Mouse (Mus musculus): Measurements from ENCODE around the gene Ikzf2. TPM values are rescaled to one million over a fixed set of nuclear protein-coding genes. Genes with fewer than 3 reads are reported as not detected.

The Ikzf2 gene
- total and polyA plus RNA-seq, 2 experiments from 2014 or later: 0.94 to 4.0 TPM

GRCm38 (mm10) chr1:69493309-69494047 is 193.6 kb downstream of the Ikzf2 start:
- Histone ChIP-seq H3K36me3 (ENCODE audit: insufficient read depth, low read length) (no peaks in the 10 kb centered on the region), H3K9ac (replicated peaks; ENCODE audit: low read length) (no peak overlapping the region), H3K4me3 (ENCODE audit: low read length) (no peak overlapping the region), H3K27me3 (ENCODE audit: insufficient read depth, low read length) (no peaks in the 10 kb centered on the region), H3K27ac (no peak overlapping the region), H3K4me1 (ENCODE audit: insufficient read depth, low read length) (no peaks in the 10 kb centered on the region), H3K4me2 (ENCODE audit: low read depth, low read length) (no peak overlapping the region), H3K9me3 (ENCODE audit: low read length) (no peaks in the 10 kb centered on the region)
- ATAC-seq (no peak), DNase-seq (ENCODE audit: low spot score) (no peak)
- no peak for TF ChIP-seq CTCF (IDR thresholded peaks at IDR 0.05; ENCODE audit: low read depth)
- WGBS: 84% methylated on average over 11 of the region's 11 CpGs

GRCm38 (mm10) chr1:69492013-69492412 is 195.0 kb downstream of the Ikzf2 start:
- Histone ChIP-seq H3K36me3 (ENCODE audit: insufficient read depth, low read length) (no peaks in the 10 kb centered on the region), H3K27ac (no peak overlapping the region), H3K27me3 (ENCODE audit: insufficient read depth, low read length) (no peaks in the 10 kb centered on the region), H3K4me3 (ENCODE audit: low read length) (no peak overlapping the region), H3K4me2 (ENCODE audit: low read depth, low read length) (no peak overlapping the region), H3K9ac (replicated peaks; ENCODE audit: low read length) (no peak overlapping the region), H3K4me1 (ENCODE audit: insufficient read depth, low read length) (no peaks in the 10 kb centered on the region), H3K9me3 (ENCODE audit: low read length) (no peaks in the 10 kb centered on the region)
- 92% methylated on average over 4 of the region's 4 CpGs for WGBS
- ATAC-seq (no peak), DNase-seq (ENCODE audit: low spot score) (no peak)
- no peak for TF ChIP-seq CTCF (IDR thresholded peaks at IDR 0.05; ENCODE audit: low read depth)

- DNase-seq (ENCODE audit: low spot score): no peak
- no peak for ATAC-seq
- TF ChIP-seq CTCF (IDR thresholded peaks at IDR 0.05; ENCODE audit: low read depth): no peak
- Histone ChIP-seq H3K36me3 (ENCODE audit: insufficient read depth, low read length) (no peaks in the 10 kb centered on the region), H3K4me1 (ENCODE audit: insufficient read depth, low read length) (no peaks in the 10 kb centered on the region), H3K9ac (replicated peaks; ENCODE audit: low read length) (no peak overlapping the region), H3K4me2 (ENCODE audit: low read depth, low read length) (no peak overlapping the region), H3K27ac (no peak overlapping the region), H3K27me3 (ENCODE audit: insufficient read depth, low read length) (no peaks in the 10 kb centered on the region), H3K9me3 (ENCODE audit: low read length) (no peaks in the 10 kb centered on the region), H3K4me3 (ENCODE audit: low read length) (no peak overlapping the region)
- 70% methylated on average over 7 of the region's 7 CpGs for WGBS
Observed at GRCm38 (mm10) chr1:69489026-69489425, 198.0 kb downstream of the Ikzf2 start.

GRCm38 (mm10) chr1:69488625-69489024 is 198.4 kb downstream of the Ikzf2 start:
- Histone ChIP-seq H3K9me3 (ENCODE audit: low read length) (no peaks in the 10 kb centered on the region), H3K27ac (no peak overlapping the region), H3K4me3 (ENCODE audit: low read length) (no peak overlapping the region), H3K36me3 (ENCODE audit: insufficient read depth, low read length) (no peaks in the 10 kb centered on the region), H3K4me1 (ENCODE audit: insufficient read depth, low read length) (no peaks in the 10 kb centered on the region), H3K4me2 (ENCODE audit: low read depth, low read length) (no peak overlapping the region), H3K27me3 (ENCODE audit: insufficient read depth, low read length) (no peaks in the 10 kb centered on the region), H3K9ac (replicated peaks; ENCODE audit: low read length) (no peak overlapping the region)
- TF ChIP-seq CTCF (IDR thresholded peaks at IDR 0.05; ENCODE audit: low read depth): no peak
- WGBS: 82% methylated on average over 6 of the region's 6 CpGs
- DNase-seq (ENCODE audit: low spot score) (no peak), ATAC-seq (no peak)

Other genes with a start within 250 kb of the Ikzf2 start
- 1.3 and 1.4 TPM in 2 replicates for gene Spag16, start 139.7 kb upstream of the Ikzf2 start, total RNA-seq (2014; rRNA removed)
- gene Spag16, start 139.7 kb upstream of the Ikzf2 start, polyA plus RNA-seq (2015; fragmentation: Nextera tagmentation; extraction: Ambion mirVana): 2.8 and 3.1 TPM in 2 replicates